Mouse (Mus musculus) adrenal gland, adult 18-20 months (tissue): ENCODE measurements around the gene Rpl3. TPM values are rescaled to one million over a fixed set of nuclear protein-coding genes. Genes with fewer than 3 reads are reported as not detected.

ENCODE experiments used
- DNase-seq, 2 experiments: peaks; one replicate each; pipeline ENCODE4 v3.0.0; 2021 to 2022; ENCODE audit warnings: low spot score in 2 of 2
- total RNA-seq, 2 experiments: library from RNA; stranded (reverse); gene quantifications; 1 replicate in 1 of 2; 2 replicates in 1 of 2; pipeline ENCODE4 v1.2.3; 2021

Rpl3 gene
- total RNA-seq, 2 experiments from 2014 or later: 584 to 618 TPM

GRCm38 (mm10) chr15:80092041-80092441 lies 373 bp upstream of the Rpl3 start:
- no peak for DNase-seq

- no peak for DNase-seq
These were observed 937 bp downstream of the Rpl3 start for GRCm38 (mm10) chr15:80090741-80091120.

GRCm38 (mm10) chr15:80090155-80090554 lies 1.5 kb downstream of the Rpl3 start:
- DNase-seq: no peak

GRCm38 (mm10) chr15:80088637-80089036 lies 3.0 kb downstream of the Rpl3 start:
- DNase-seq: peak; percentile 82 to 85

- DNase-seq: no peak
These were observed 4.2 kb downstream of the Rpl3 start for GRCm38 (mm10) chr15:80087406-80088012.

GRCm38 (mm10) chr15:80083740-80084139 lies 7.9 kb downstream of the Rpl3 start:
- no peak for DNase-seq

- peak; percentile 97 to 98 for DNase-seq
These were observed 8.4 kb downstream of the Rpl3 start for GRCm38 (mm10) chr15:80083276-80083731.

GRCm38 (mm10) chr15:80082661-80083275 lies 8.9 kb downstream of the Rpl3 start:
- no peak for DNase-seq

GRCm38 (mm10) chr15:80081801-80082546 lies 9.7 kb downstream of the Rpl3 start:
- DNase-seq: peak in 1 of 2 experiments; percentile 56

GRCm38 (mm10) chr15:80080711-80081615 lies 10.7 kb downstream of the Rpl3 start:
- DNase-seq: no peak

- no peak for DNase-seq
These were observed 11.7 kb downstream of the Rpl3 start for GRCm38 (mm10) chr15:80079954-80080353.

- DNase-seq: no peak
These were observed 12.5 kb downstream of the Rpl3 start for GRCm38 (mm10) chr15:80079129-80079668.

- no peak for DNase-seq
These were observed 13.4 kb downstream of the Rpl3 start for GRCm38 (mm10) chr15:80078058-80078814.

GRCm38 (mm10) chr15:80076338-80077136 lies 15.1 kb downstream of the Rpl3 start:
- DNase-seq: peak; percentile 62 to 70

GRCm38 (mm10) chr15:80075733-80076337 lies 15.8 kb downstream of the Rpl3 start:
- DNase-seq: no peak

GRCm38 (mm10) chr15:80075374-80075694 lies 16.3 kb downstream of the Rpl3 start:
- no peak for DNase-seq

GRCm38 (mm10) chr15:80074663-80075373 lies 16.9 kb downstream of the Rpl3 start:
- DNase-seq: no peak

- DNase-seq: no peak
These were observed 18.4 kb downstream of the Rpl3 start for GRCm38 (mm10) chr15:80073256-80073621.
